8 mouse cellular contexts compared by ENCODE assay signal in the genomic region with DNA sequence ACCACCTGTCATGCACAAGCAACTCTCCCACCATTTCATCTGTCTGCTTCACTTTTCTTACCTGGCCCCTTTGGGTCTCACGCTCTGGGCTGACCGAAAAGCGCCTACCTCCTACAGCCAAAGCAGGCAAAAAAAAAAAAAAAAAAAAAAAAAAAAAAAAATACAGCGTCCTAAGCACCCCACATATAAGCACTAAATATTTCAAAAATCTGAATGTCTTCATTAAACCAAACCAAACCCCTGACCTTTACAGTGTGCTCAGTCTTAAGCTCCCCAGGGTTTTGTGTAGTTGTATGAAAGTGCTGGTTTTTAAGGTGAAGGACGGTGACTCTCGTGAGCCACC. TPM values are rescaled to one million over a fixed set of nuclear protein-coding genes. Genes with fewer than 3 reads are reported as not detected.
DNase-seq lines count a peak whose midpoint lies in the region; ATAC-seq and TF ChIP-seq lines count a peak whose summit lies in the region.

No protein-coding gene starts in this region.

- H3K36me3 ChIP-seq in kidney, embryonic 16.5 days (ENCODE audit: insufficient read depth, low read length): no peaks in the 10 kb centered on the region
- H3K36me3 ChIP-seq in embryonic facial prominence, embryonic 10.5 days (replicated peaks): peaks cover 7% of the 10 kb centered on the region
- no peaks in the 10 kb centered on the region for H3K36me3 ChIP-seq in hindbrain, embryonic 15.5 days
- H3K36me3 ChIP-seq in midbrain, postnatal 0 days (ENCODE audit: insufficient read depth, low read length): no peaks in the 10 kb centered on the region

- peak overlapping the region; percentile 99 for H3K27ac ChIP-seq in kidney, embryonic 16.5 days (ENCODE audit: low read length)
- peak overlapping the region; percentile 99 for H3K27ac ChIP-seq in embryonic facial prominence, embryonic 10.5 days (replicated peaks)
- peak overlapping the region; percentile 98 for H3K27ac ChIP-seq in hindbrain, embryonic 15.5 days (replicated peaks)
- peak overlapping the region; percentile 92 for H3K27ac ChIP-seq in midbrain, postnatal 0 days (ENCODE audit: low read depth, low read length)

- no peak for ATAC-seq in kidney, embryonic 16.5 days (ENCODE audit: low FRiP score, low TSS enrichment)
- 0 out of 2 replicates have a peak, but pooled peaks have one; percentile 0 for ATAC-seq in hindbrain, embryonic 15.5 days (ENCODE audit: low FRiP score, low read depth)
- 0 out of 2 replicates have a peak, but pooled peaks have one; percentile 0 for ATAC-seq in midbrain, postnatal 0 days (ENCODE audit: low FRiP score)
- ATAC-seq in inflammation-experienced regulatory T-cells, adult 6 months: no peak

- peak overlapping the region; percentile 97 for H3K4me3 ChIP-seq in kidney, embryonic 16.5 days (ENCODE audit: low read length)
- H3K4me3 ChIP-seq in embryonic facial prominence, embryonic 10.5 days: peak overlapping the region; percentile 95
- peak overlapping the region; percentile 96 for H3K4me3 ChIP-seq in hindbrain, embryonic 15.5 days
- H3K4me3 ChIP-seq in midbrain, postnatal 0 days (ENCODE audit: low read depth, low read length): peak overlapping the region; percentile 96

- no peaks in the 10 kb centered on the region for H3K27me3 ChIP-seq in kidney, embryonic 16.5 days (ENCODE audit: insufficient read depth, low read length)
- no peaks in the 10 kb centered on the region for H3K27me3 ChIP-seq in embryonic facial prominence, embryonic 10.5 days (replicated peaks; ENCODE audit: low read depth, poor library complexity, severe bottlenecking)
- no peaks in the 10 kb centered on the region for H3K27me3 ChIP-seq in hindbrain, embryonic 15.5 days
- H3K27me3 ChIP-seq in midbrain, postnatal 0 days (ENCODE audit: insufficient read depth, low read length): no peaks in the 10 kb centered on the region

- peak overlapping the region; percentile 96 for H3K9ac ChIP-seq in kidney, embryonic 16.5 days (replicated peaks; ENCODE audit: low read length)
- peak overlapping the region; percentile 94 for H3K9ac ChIP-seq in hindbrain, embryonic 15.5 days
- peak overlapping the region; percentile 93 for H3K9ac ChIP-seq in midbrain, postnatal 0 days (replicated peaks; ENCODE audit: low read length, poor library complexity, severe bottlenecking)

- 3% methylated on average over 6 of the region's 6 CpGs for WGBS in kidney, embryonic 16.5 days
- 8% methylated on average over 6 of the region's 6 CpGs for WGBS in embryonic facial prominence, embryonic 10.5 days
- 7% methylated on average over 6 of the region's 6 CpGs for WGBS in hindbrain, embryonic 15.5 days
- WGBS in midbrain, postnatal 0 days: 6% methylated on average over 6 of the region's 6 CpGs

- 0 out of 2 replicates have a peak, but pooled peaks cover 3% of the 10 kb centered on the region for H3K4me1 ChIP-seq in kidney, embryonic 16.5 days (ENCODE audit: insufficient read depth, low read length)
- H3K4me1 ChIP-seq in embryonic facial prominence, embryonic 10.5 days: peaks cover 10% of the 10 kb centered on the region
- H3K4me1 ChIP-seq in hindbrain, embryonic 15.5 days (replicated peaks): peaks cover 10% of the 10 kb centered on the region; the same call in 1 of the 2 replicates
- peaks cover 4% of the 10 kb centered on the region; the same call in 1 of the 2 replicates for H3K4me1 ChIP-seq in midbrain, postnatal 0 days (ENCODE audit: insufficient read depth, low read length)

- peak overlapping the region; percentile 98 for H3K4me2 ChIP-seq in kidney, embryonic 16.5 days (replicated peaks; ENCODE audit: low read depth, low read length)
- peak overlapping the region; percentile 81 for H3K4me2 ChIP-seq in hindbrain, embryonic 15.5 days
- peak overlapping the region; percentile 83 for H3K4me2 ChIP-seq in midbrain, postnatal 0 days (ENCODE audit: low read depth, low read length, poor library complexity, severe bottlenecking)

- no peaks in the 10 kb centered on the region for H3K9me3 ChIP-seq in kidney, embryonic 16.5 days (ENCODE audit: low read length)
- no peaks in the 10 kb centered on the region for H3K9me3 ChIP-seq in embryonic facial prominence, embryonic 10.5 days
- no peaks in the 10 kb centered on the region for H3K9me3 ChIP-seq in hindbrain, embryonic 15.5 days
- H3K9me3 ChIP-seq in midbrain, postnatal 0 days (ENCODE audit: low read length): no peaks in the 10 kb centered on the region

- DNase-seq in kidney, adult 18-20 months: no peak
- no peak for DNase-seq in embryonic facial prominence, embryonic 10.5 days (ENCODE audit: low spot score)
- no peak for DNase-seq in midbrain, postnatal 0 days (ENCODE audit: low spot score)
- no peak for DNase-seq in gastrocnemius, adult 18-20 months (ENCODE audit: low spot score)
- DNase-seq in frontal cortex, postnatal 25 days (ENCODE audit: low spot score in 2 of 2): no peak

- no peak for TF ChIP-seq CTCF in midbrain, postnatal 0 days (IDR thresholded peaks at IDR 0.05)

RNA-seq across cellular contexts. Expression of a gene that starts 0.9 kb away (rescaled TPM):
- 32.6 and 35.4 TPM in 2 replicates for polyA plus RNA-seq in kidney, embryonic 16.5 days (2015; fragmentation: Nextera tagmentation; extraction: Ambion mirVana)
- 52.5 and 53.4 TPM in 2 replicates for polyA plus RNA-seq in embryonic facial prominence, embryonic 10.5 days (2016; fragmentation: Nextera tagmentation; extraction: Ambion mirVana)
- polyA plus RNA-seq in hindbrain, embryonic 15.5 days (2015; fragmentation: Nextera tagmentation; extraction: Ambion mirVana): 19.6 and 22.7 TPM in 2 replicates
- total RNA-seq in midbrain, postnatal 0 days (2014; rRNA removed): 9.0 and 13.4 TPM in 2 replicates
- 8.2 and 9.0 TPM in 2 replicates for polyA plus RNA-seq in midbrain, postnatal 0 days (2015; fragmentation: Nextera tagmentation; extraction: Ambion mirVana)
- 10 to 100 TPM; 13.4 to 18.0 TPM for total RNA-seq in gastrocnemius, adult 18-20 months (2021)
- polyA plus RNA-seq in inflammation-experienced regulatory T-cells, adult 6 months (2017; shearing (Covaris generic)): 1 to 10 TPM in 1 of 3 experiments, under 1 TPM in 2; 0.36 to 1.6 (median 0.82) TPM

Comparison
In these comparisons a context has a peak if more than half of its experiments do, and no peak if none do; other contexts are left out.
1. ATAC-seq: peak in hindbrain, embryonic 15.5 days (single experiment) and midbrain, postnatal 0 days (single experiment); none in kidney, embryonic 16.5 days (single experiment) and inflammation-experienced regulatory T-cells, adult 6 months (single experiment).
2. Peak in every context shown above with its lines, with median percentiles within 50 percentile points of each other: H3K27ac ChIP-seq, H3K4me2 ChIP-seq, H3K4me3 ChIP-seq and H3K9ac ChIP-seq.